Mouse (Mus musculus): ENCODE measurements at regions not wholly inside any gene's neighbourhood (a gene's known extent, or its start where the extent isn't known, plus 50 kb on each side); places are given as distances from the start of the nearest gene placed in this dataset.
A peak's percentile ranks its signal among the peaks of the same experiment; 100 is the strongest.

DNA sequence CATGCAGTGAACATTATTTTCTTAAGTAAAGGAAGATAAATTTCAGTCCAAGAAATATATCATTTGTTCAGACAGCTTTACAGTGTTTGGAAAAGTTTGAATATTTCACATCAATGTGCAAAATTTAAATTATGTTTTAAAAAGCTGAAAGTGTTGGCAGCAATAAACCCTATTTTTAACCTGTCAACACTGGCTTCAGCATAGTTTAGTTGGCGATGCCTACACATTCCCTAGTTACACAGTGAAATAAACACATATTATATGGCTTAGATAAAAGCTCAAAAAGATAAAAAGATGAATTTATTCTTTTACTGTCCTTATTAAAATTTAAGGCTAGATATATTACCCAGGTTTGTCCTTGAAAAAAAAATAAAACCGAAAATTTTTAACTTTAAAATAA, 471.8 kb upstream of the Ncam2 start:
- DNase-seq, result no peak

DNA sequence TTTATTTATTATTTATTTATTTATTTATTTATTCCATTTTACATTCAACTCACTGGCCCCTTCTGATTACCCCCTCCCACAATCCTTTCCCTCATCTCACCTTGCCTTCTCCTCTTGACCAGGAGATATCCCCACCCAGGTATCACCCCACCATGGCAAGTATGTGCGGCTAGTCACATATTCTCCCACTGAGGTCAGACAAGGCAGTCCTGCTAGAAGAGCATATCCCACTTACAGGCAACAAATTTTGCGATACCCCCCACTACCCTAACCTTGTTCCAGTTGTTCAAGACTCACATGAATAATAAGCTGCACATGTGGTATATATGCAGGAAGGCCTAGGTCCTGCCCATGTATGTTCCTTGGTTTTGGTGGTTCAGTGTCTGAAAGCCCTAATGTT, 427.2 kb upstream of the Ncam2 start:
- DNase-seq, result no peak

DNA sequence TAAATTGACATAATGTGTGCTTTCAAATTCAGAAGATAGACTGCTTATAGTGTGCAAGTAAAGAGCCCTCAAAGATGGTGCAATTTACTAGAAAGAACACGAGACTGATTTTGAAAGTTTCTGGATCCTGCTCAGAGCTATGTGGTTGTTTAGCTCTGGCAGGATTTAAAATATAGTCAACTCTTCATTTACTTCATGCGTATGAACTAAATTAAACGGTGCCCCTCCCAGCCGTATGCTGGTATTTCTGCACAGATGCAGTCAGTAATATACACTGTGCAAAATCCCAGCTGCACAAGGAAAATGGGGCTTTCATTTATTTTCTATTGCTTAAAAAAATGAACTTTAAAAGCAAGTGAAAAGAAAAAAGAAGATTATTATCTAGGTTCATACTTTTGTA, 383.4 kb upstream of the Ncam2 start:
- DNase-seq, result peak; percentile 11

DNA sequence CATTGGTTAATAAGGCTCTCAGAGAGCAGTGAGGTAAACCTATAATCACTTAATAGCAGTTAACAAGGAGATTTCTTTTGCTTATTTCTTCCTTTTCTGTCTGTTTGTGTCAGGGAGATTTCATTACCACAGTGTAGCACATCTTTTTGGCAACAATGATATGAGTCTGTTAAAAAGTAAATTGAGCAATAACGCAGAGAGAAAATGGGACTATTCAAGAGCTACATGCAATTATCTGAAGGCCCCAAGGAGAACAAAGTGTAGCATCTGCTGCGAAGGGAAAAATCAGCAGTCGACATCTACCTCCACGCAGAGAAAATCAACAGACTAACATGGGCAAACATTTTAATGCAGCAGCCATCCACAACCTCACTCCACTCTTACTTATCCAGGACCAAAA, 366.0 kb upstream of the Ncam2 start:
- DNase-seq, result no peak
